Mouse (Mus musculus) liver, embryonic 14.5 days (tissue): ENCODE measurements around the gene Slc12a5. TPM values are rescaled to one million over a fixed set of nuclear protein-coding genes. Genes with fewer than 3 reads are reported as not detected.

Source experiments
- ATAC-seq: fragments of 200-750 bp; cut with Nextera tagmentation; 2 replicates; pipeline ENCODE4 v1.8.0; 2017; ENCODE audit warnings: moderate number of reproducible peaks, mild to moderate bottlenecking, moderate library complexity; ENCODE audit not compliant: insufficient read depth
- DNase-seq, 3 experiments: peaks; one replicate each; pipeline ENCODE4 v3.0.0-alpha.2; 2012 to 2013; ENCODE audit warnings: low read depth in 3 of 3, low spot score in 3 of 3
- H3K27ac ChIP-seq: fragments of 300-500 bp; sonication (generic); 2 replicates; pipeline ENCODE4 v1.5.1; 2014; ENCODE audit warnings: moderate library complexity, mild to moderate bottlenecking, control low read depth, inconsistent platforms
- H3K27me3 ChIP-seq: fragments of 300-500 bp; sonication (generic); 2 replicates; pipeline ENCODE4 v1.6.1; 2014; ENCODE audit warnings: mild to moderate bottlenecking, low read length, moderate library complexity; ENCODE audit not compliant: control insufficient read depth, insufficient read depth
- H3K36me3 ChIP-seq: fragments of 300-500 bp; sonication (generic); replicated peaks from 2 replicates; pipeline ENCODE4 v1.6.1; 2014; ENCODE audit warnings: low read depth; ENCODE audit not compliant: control insufficient read depth, insufficient read depth
- H3K4me1 ChIP-seq, 2 experiments: fragments of 200-500 bp in 1 of 2; fragments of 300-500 bp in 1 of 2; sonication (generic) in 1 of 2; replicated peaks; 2 replicates each; pipeline ENCODE4 v1.6.1; 2012 to 2014; ENCODE audit warnings: antibody characterized with exemption in 1 of 2, inconsistent platforms in 1 of 2, low read length in 1 of 2; ENCODE audit not compliant: control insufficient read depth in 2 of 2, insufficient read depth in 2 of 2
- H3K4me2 ChIP-seq: fragments of 300-500 bp; sonication (generic); 2 replicates; pipeline ENCODE4 v1.6.1; 2014; ENCODE audit warnings: low read depth, mild to moderate bottlenecking, control low read depth, moderate library complexity
- H3K4me3 ChIP-seq, 2 experiments: fragments of 200-500 bp in 1 of 2; fragments of 300-500 bp in 1 of 2; sonication (generic) in 1 of 2; 2 replicates each; pipeline ENCODE4 v1.5.1; 2012 to 2014; ENCODE audit warnings: low read depth in 2 of 2, low read length in 2 of 2, mild to moderate bottlenecking in 2 of 2, control low read depth in 1 of 2, inconsistent platforms in 1 of 2, moderate library complexity in 1 of 2; ENCODE audit not compliant: insufficient read depth in 1 of 2
- H3K9ac ChIP-seq: fragments of 300-500 bp; sonication (generic); replicated peaks from 2 replicates; pipeline ENCODE4 v1.6.1; 2014; ENCODE audit warnings: mild to moderate bottlenecking, control low read depth, moderate library complexity
- H3K9me3 ChIP-seq: fragments of 300-500 bp; sonication (generic); 2 replicates; pipeline ENCODE4 v1.6.1; 2016; ENCODE audit warnings: low read length, mixed read lengths; ENCODE audit not compliant: control insufficient read depth
- CTCF ChIP-seq: IDR thresholded peaks from 2 replicates; pipeline ENCODE4 v1.5.1; 2016; ENCODE audit warnings: antibody characterized with exemption, low read depth, control low read depth
- EP300 ChIP-seq: IDR thresholded peaks from 2 replicates; pipeline ENCODE4 v1.6.1; 2016; ENCODE audit warnings: antibody characterized with exemption, low read depth
- WGBS: fragments of 180-500 bp; shearing (Covaris S2); extraction: QIAGEN DNeasy Blood & Tissue Kit; methylation state at CpG from one replicate; pipeline ENCODE4 v1.1.7; 2014; ENCODE audit not compliant: insufficient replicate concordance; 5-methylcytosine and 5-hydroxymethylcytosine counted together
- polyA plus RNA-seq, 2 experiments: library from polyadenylated mRNA; depleted of rRNA in 1 of 2; stranded (reverse) in 1 of 2; unstranded in 1 of 2; fragments of >200 nt; fragmentation: Nextera tagmentation in 1 of 2; extraction: Ambion mirVana in 1 of 2; gene quantifications; 2 replicates each; pipeline versions ENCODE4 v1.2.1 to v1.2.3; 2012 to 2014

Gene Slc12a5
- polyA plus RNA-seq, 2 experiments = 0.10 to 0.42 TPM

- TF ChIP-seq EP300 = no peak
- no peak for TF ChIP-seq CTCF
- Histone ChIP-seq H3K27ac (no peak overlapping the region), H3K4me2 (peak overlapping the region; percentile 70), H3K27me3 (no peaks in the 10 kb centered on the region), H3K4me1 (peaks cover 6 to 8% of the 10 kb centered on the region in 2 experiments; a peak in 3 of 4 replicates), H3K36me3 (no peaks in the 10 kb centered on the region), H3K9me3 (no peaks in the 10 kb centered on the region), H3K4me3 (peak overlapping the region; percentile 84 to 97; a peak in 3 of 4 replicates), H3K9ac (peak overlapping the region; percentile 95)
- whole genome bisulfite sequencing = 55% methylated on average over 6 of the region's 6 CpGs
- DNase-seq (no peak), ATAC-seq (no peak)
These were observed 72.7 kb downstream of the Slc12a5 start for GRCm38 (mm10) chr2:165033306-165033705.

- Histone ChIP-seq H3K4me3 (peak within 1 kb of the TSS; percentile 84 to 97), H3K9ac (peak within 1 kb of the TSS; percentile 95), H3K9me3 (no peaks in the 10 kb centered on the region), H3K27ac (no peak within 1 kb of the TSS), H3K36me3 (no peaks in the 10 kb centered on the region), H3K4me2 (peak within 1 kb of the TSS; percentile 70), H3K4me1 (peaks cover 6 to 8% of the 10 kb centered on the region in 2 experiments; a peak in 3 of 4 replicates), H3K27me3 (no peaks in the 10 kb centered on the region)
- under 1% methylated on average over 93 of the region's 111 CpGs for WGBS
- DNase-seq (peak; percentile 85 to 90 (median 86)), ATAC-seq (peak; percentile 95)
- no peak for TF ChIP-seq EP300
- TF ChIP-seq CTCF = 0 out of 2 replicates have a peak, but pooled peaks have one; percentile 22
These were observed 73.8 kb downstream of the Slc12a5 start, which contains the start of gene Ncoa5 for GRCm38 (mm10) chr2:165034131-165035057. Gene Ncoa5 (minus strand): TSS chr2:165034867.

DNA sequence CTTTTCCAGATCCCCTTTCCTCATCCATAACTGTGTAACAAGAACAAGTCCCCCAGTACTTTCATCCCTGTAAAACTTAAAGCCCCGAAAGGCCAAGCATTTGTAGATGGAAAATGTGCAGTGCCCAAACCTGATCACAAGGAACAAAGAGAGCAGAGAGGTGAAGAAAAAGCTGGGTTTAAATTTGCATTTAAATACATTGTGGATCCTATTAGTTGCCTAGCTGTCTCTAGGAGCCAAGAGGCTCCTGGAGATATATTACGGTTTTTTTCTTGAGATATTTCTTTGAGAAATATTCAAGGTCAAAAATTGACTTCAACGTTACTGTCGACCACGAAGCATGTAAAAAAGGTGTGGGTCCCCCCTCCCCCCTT lies 74.4 kb downstream of the Slc12a5 start:
- no peaks in the 10 kb centered on the region for H3K9me3 ChIP-seq
- no peaks in the 10 kb centered on the region for H3K27me3 ChIP-seq
- H3K4me3 ChIP-seq = peak overlapping the region; percentile 33 to 97
- 46% methylated on average over 5 of the region's 5 CpGs for WGBS
- no peak for TF ChIP-seq EP300
- TF ChIP-seq CTCF = no peak
- H3K36me3 ChIP-seq = no peaks in the 10 kb centered on the region
- H3K4me2 ChIP-seq = peak overlapping the region; percentile 70
- DNase-seq (no peak), ATAC-seq (no peak)
- peaks cover 6 to 8% of the 10 kb centered on the region in 2 experiments; a peak in 3 of 4 replicates for H3K4me1 ChIP-seq
- H3K27ac ChIP-seq = no peak overlapping the region
- H3K9ac ChIP-seq = no peak overlapping the region

- TF ChIP-seq CTCF (no peak), EP300 (no peak)
- 38% methylated on average over 4 of the region's 4 CpGs for WGBS
These were observed 76.8 kb downstream of the Slc12a5 start for GRCm38 (mm10) chr2:165037415-165037814.

GRCm38 (mm10) chr2:165042126-165042525 lies 81.5 kb downstream of the Slc12a5 start:
- ATAC-seq (no peak), DNase-seq (no peak)
- 58% methylated on average over 5 of the region's 5 CpGs for WGBS
- Histone ChIP-seq H3K9ac (no peak overlapping the region), H3K9me3 (no peaks in the 10 kb centered on the region), H3K4me3 (no peak overlapping the region), H3K27me3 (no peaks in the 10 kb centered on the region; the same call in 1 of the 2 replicates), H3K27ac (no peak overlapping the region), H3K36me3 (no peaks in the 10 kb centered on the region), H3K4me2 (no peak overlapping the region), H3K4me1 (peaks cover 0 to 6% of the 10 kb centered on the region in 2 experiments; a peak in 1 of 4 replicates)
- TF ChIP-seq EP300 (no peak), CTCF (no peak)

More at GRCm38 (mm10) chr2:165037415-165037814, 76.8 kb downstream of the Slc12a5 start:
- Histone ChIP-seq H3K27ac (no peak overlapping the region), H3K9ac (no peak overlapping the region), H3K4me2 (no peak overlapping the region), H3K4me3 (no peak overlapping the region), H3K9me3 (no peaks in the 10 kb centered on the region), H3K4me1 (peaks cover 5 to 13% of the 10 kb centered on the region in 2 experiments), H3K27me3 (no peaks in the 10 kb centered on the region), H3K36me3 (no peaks in the 10 kb centered on the region)
- DNase-seq (no peak), ATAC-seq (no peak)
